Mouse (Mus musculus): ENCODE measurements around the gene Morc2a.

DNA sequence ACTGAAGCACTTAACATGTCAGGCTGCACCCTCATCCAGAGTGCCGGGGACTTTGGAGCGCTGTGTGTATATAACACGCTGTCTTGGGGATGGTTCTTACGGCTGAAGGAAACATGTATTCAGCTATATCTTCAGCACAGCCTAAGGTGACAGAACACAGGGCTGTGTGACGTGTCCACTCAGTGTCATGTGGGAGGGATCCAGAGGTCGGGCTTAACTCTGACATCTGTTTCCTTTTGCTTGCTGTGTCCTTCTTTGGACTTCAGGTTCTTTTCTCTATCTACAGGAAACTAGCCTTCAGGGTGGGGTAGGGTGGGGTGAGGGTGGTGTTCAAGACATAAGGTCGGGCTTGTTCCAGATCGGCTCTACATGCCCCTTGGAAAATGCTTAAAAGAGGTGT lies 58.1 kb downstream of the Morc2a start:
- TF ChIP-seq CTCF (IDR thresholded peaks at IDR 0.05; ENCODE audit: low read depth, low read length) (no peak), POLR2A (IDR thresholded peaks at IDR 0.05; ENCODE audit: insufficient read depth, low read length) (no peak), EP300 (IDR thresholded peaks at IDR 0.05; ENCODE audit: insufficient read depth, low read depth, low read length) (no peak)

All from ES-Bruce4 (cell line).